Mouse (Mus musculus): ENCODE measurements around the gene C1d. TPM values are rescaled to one million over a fixed set of nuclear protein-coding genes. Genes with fewer than 3 reads are reported as not detected.

C1d gene
- polyA plus RNA-seq, 1 experiment: 49.6 TPM

Other genes starting within 250 kb of the C1d start
- 25.2 and 27.9 TPM in 2 replicates for gene Cnrip1, start 206.0 kb upstream of the C1d start, polyA plus RNA-seq (2012; rRNA removed)
- 4.7 TPM in 2 replicates for gene Plek, start 205.2 kb upstream of the C1d start, polyA plus RNA-seq (2012; rRNA removed)
- gene Ppp3r1, start 98.3 kb upstream of the C1d start, polyA plus RNA-seq (2012; rRNA removed): 60.9 and 63.7 TPM in 2 replicates
- gene Wdr92, start 75.5 kb upstream of the C1d start, polyA plus RNA-seq (2012; rRNA removed): 11.1 and 11.8 TPM in 2 replicates
- 17.2 and 17.8 TPM in 2 replicates for gene Pno1, start 46.0 kb upstream of the C1d start, polyA plus RNA-seq (2012; rRNA removed)